Mouse (Mus musculus) MEL (cell line): ENCODE data around the gene Ube3b. TPM values are rescaled to one million over a fixed set of nuclear protein-coding genes. Genes with fewer than 3 reads are reported as not detected.

ENCODE experiments used
- DNase-seq: peaks from one replicate; pipeline ENCODE4 v3.0.0; 2011; ENCODE audit warnings: low read depth, low spot score
- H3K27ac ChIP-seq: 2 replicates; pipeline ENCODE4 v1.5.1; 2012; ENCODE audit warnings: low read depth, mild to moderate bottlenecking, control low read depth, low read length, moderate library complexity; ENCODE audit not compliant: control insufficient read depth
- H3K27me3 ChIP-seq, 2 experiments: fragments of 150-350 bp in 1 of 2; sonication (generic) in 1 of 2; 2 replicates each; pipeline ENCODE4 v1.6.1; 2012; ENCODE audit warnings: low read length in 2 of 2, mild to moderate bottlenecking in 2 of 2, improper control_type of control experiment in 1 of 2, moderate library complexity in 1 of 2; ENCODE audit not compliant: insufficient read depth in 2 of 2, control insufficient read depth in 1 of 2
- H3K36me3 ChIP-seq, 2 experiments: 2 replicates each; pipeline ENCODE4 v1.6.1; 2012 to 2014; ENCODE audit warnings: low read length in 2 of 2, improper control_type of control experiment in 1 of 2, inconsistent platforms in 1 of 2, mild to moderate bottlenecking in 1 of 2; ENCODE audit not compliant: insufficient read depth in 2 of 2, control insufficient read depth in 1 of 2
- H3K4me1 ChIP-seq, 2 experiments: fragments of 150-350 bp in 1 of 2; sonication (generic) in 1 of 2; 2 replicates each; pipeline ENCODE4 v1.6.1; 2012; ENCODE audit warnings: low read length in 2 of 2, improper control_type of control experiment in 1 of 2, mild to moderate bottlenecking in 1 of 2; ENCODE audit not compliant: insufficient read depth in 2 of 2, control insufficient read depth in 1 of 2
- H3K4me3 ChIP-seq, 2 experiments: fragments of 150-350 bp in 1 of 2; sonication (generic) in 1 of 2; 2 replicates each; pipeline ENCODE4 v1.5.1; 2012; ENCODE audit warnings: low read depth in 2 of 2, low read length in 2 of 2, mild to moderate bottlenecking in 2 of 2, moderate library complexity in 2 of 2, control low read depth in 1 of 2, improper control_type of control experiment in 1 of 2; ENCODE audit not compliant: control insufficient read depth in 1 of 2, insufficient read depth in 1 of 2
- H3K79me2 ChIP-seq: 2 replicates; pipeline ENCODE4 v1.6.1; 2012; ENCODE audit warnings: mild to moderate bottlenecking, low read length, moderate library complexity; ENCODE audit not compliant: control insufficient read depth, poor library complexity, insufficient read depth
- H3K9ac ChIP-seq: 2 replicates; pipeline ENCODE4 v1.6.1; 2012; ENCODE audit warnings: low read depth, mild to moderate bottlenecking, control low read depth, low read length, moderate library complexity; ENCODE audit not compliant: control insufficient read depth, poor library complexity, severe bottlenecking
- H3K9me3 ChIP-seq: fragments of 150-350 bp; sonication (generic); replicated peaks from 2 replicates; pipeline ENCODE4 v1.6.1; 2012; ENCODE audit warnings: mild to moderate bottlenecking, low read length, improper control_type of control experiment, moderate library complexity; ENCODE audit not compliant: insufficient read depth
- CHD2 ChIP-seq: IDR thresholded peaks from 2 replicates; pipeline ENCODE4 v1.6.1; 2011; ENCODE audit warnings: low read length, improper control_type of control experiment
- CTCF ChIP-seq, 3 experiments: IDR thresholded peaks in 2 of 3; conservative IDR thresholded peaks in 1 of 3; 2 replicates each; pipeline ENCODE4 v1.5.1; 2011 to 2012; ENCODE audit warnings: low read length in 3 of 3, low read depth in 2 of 3, mild to moderate bottlenecking in 2 of 3, improper control_type of control experiment in 1 of 3, inconsistent platforms in 1 of 3, mixed read lengths in 1 of 3, moderate library complexity in 1 of 3; ENCODE audit not compliant: control insufficient read depth in 1 of 3, insufficient read depth in 1 of 3, poor library complexity in 1 of 3, severe bottlenecking in 1 of 3
- E2F4 ChIP-seq: IDR thresholded peaks from 2 replicates; pipeline ENCODE4 v1.6.1; 2011; ENCODE audit warnings: low read depth, low read length, improper control_type of control experiment, borderline replicate concordance
- EP300 ChIP-seq, 2 experiments: IDR thresholded peaks; 2 replicates each; pipeline ENCODE4 v1.6.1; 2011; ENCODE audit warnings: improper control_type of control experiment in 2 of 2, low read length in 2 of 2, low read depth in 1 of 2, mild to moderate bottlenecking in 1 of 2
- ETS1 ChIP-seq: IDR thresholded peaks from 2 replicates; pipeline ENCODE4 v1.6.1; 2012; ENCODE audit warnings: low read depth, mild to moderate bottlenecking, inconsistent platforms, low read length, improper control_type of control experiment, moderate library complexity
- GATA1 ChIP-seq: IDR thresholded peaks from 2 replicates; pipeline ENCODE4 v1.6.1; 2011; ENCODE audit warnings: low read depth, low read length, improper control_type of control experiment
- JUND ChIP-seq: IDR thresholded peaks from 2 replicates; pipeline ENCODE4 v1.6.1; 2011; ENCODE audit warnings: low read depth, mild to moderate bottlenecking, improper control_type of control experiment, low read length
- MAFK ChIP-seq: IDR thresholded peaks from 2 replicates; pipeline ENCODE4 v1.6.1; 2011; ENCODE audit warnings: low read depth, mild to moderate bottlenecking, low read length, improper control_type of control experiment, borderline replicate concordance
- MAX ChIP-seq: IDR thresholded peaks from 2 replicates; pipeline ENCODE4 v1.6.1; 2011; ENCODE audit warnings: low read length, improper control_type of control experiment
- MXI1 ChIP-seq: IDR thresholded peaks from 2 replicates; pipeline ENCODE4 v1.6.1; 2011; ENCODE audit warnings: mild to moderate bottlenecking, low read depth, low read length, improper control_type of control experiment
- MYB ChIP-seq: IDR thresholded peaks from 2 replicates; pipeline ENCODE4 v1.6.1; 2011; ENCODE audit warnings: mild to moderate bottlenecking, low read depth, low read length, improper control_type of control experiment
- MYC ChIP-seq: IDR thresholded peaks from 2 replicates; pipeline ENCODE4 v1.6.1; 2011; ENCODE audit warnings: low read depth, mild to moderate bottlenecking, low read length, improper control_type of control experiment, moderate library complexity
- NELFE ChIP-seq: IDR thresholded peaks from 2 replicates; pipeline ENCODE4 v1.6.1; 2011; ENCODE audit warnings: low read depth, low read length, improper control_type of control experiment
- NRF1 ChIP-seq: IDR thresholded peaks from 2 replicates; pipeline ENCODE4 v1.6.1; 2014; ENCODE audit warnings: low read depth, mild to moderate bottlenecking, inconsistent platforms, low read length, improper control_type of control experiment, moderate library complexity; ENCODE audit not compliant: poor library complexity, insufficient read depth, severe bottlenecking
- POLR2AphosphoS5 ChIP-seq: IDR thresholded peaks from 2 replicates; pipeline ENCODE4 v1.6.1; 2012; ENCODE audit warnings: low read depth, borderline replicate concordance, mild to moderate bottlenecking, inconsistent platforms, low read length, moderate library complexity, mixed read lengths
- RAD21 ChIP-seq: IDR thresholded peaks from 2 replicates; pipeline ENCODE4 v1.6.1; 2011; ENCODE audit warnings: mild to moderate bottlenecking, low read depth, low read length, improper control_type of control experiment
- SIN3A ChIP-seq: IDR thresholded peaks from 2 replicates; pipeline ENCODE4 v1.6.1; 2012; ENCODE audit warnings: low read length, improper control_type of control experiment, inconsistent platforms
- SMC3 ChIP-seq: IDR thresholded peaks from 2 replicates; pipeline ENCODE4 v1.6.1; 2011; ENCODE audit warnings: low read depth, low read length, improper control_type of control experiment
- TBP ChIP-seq: IDR thresholded peaks from 2 replicates; pipeline ENCODE4 v1.8.0; 2011; ENCODE audit warnings: low read depth, low read length, improper control_type of control experiment
- TCF12 ChIP-seq: IDR thresholded peaks from 2 replicates; pipeline ENCODE4 v1.6.1; 2014; ENCODE audit warnings: low read depth, mild to moderate bottlenecking, inconsistent platforms, low read length, improper control_type of control experiment, moderate library complexity
- ZC3H11A ChIP-seq: IDR thresholded peaks from 2 replicates; pipeline ENCODE4 v1.6.1; 2012; ENCODE audit warnings: low read depth, mild to moderate bottlenecking, inconsistent platforms, low read length, improper control_type of control experiment
- ZKSCAN1 ChIP-seq: IDR thresholded peaks from 2 replicates; pipeline ENCODE4 v1.6.1; 2012; ENCODE audit warnings: low read depth, mild to moderate bottlenecking, inconsistent platforms, low read length, improper control_type of control experiment, moderate library complexity
- polyA plus RNA-seq, 2 experiments: library from polyadenylated mRNA; stranded (reverse) in 1 of 2; unstranded in 1 of 2; fragments of >175 nt in 1 of 2; fragments of >200 nt in 1 of 2; gene quantifications; 2 replicates each; pipeline versions ENCODE4 v1.2.1 to v1.2.4; 2012; ENCODE audit warnings: low replicate concordance in 2 of 2, low read depth in 1 of 2; ENCODE audit not compliant: insufficient read length in 2 of 2, insufficient read depth in 1 of 2, missing spikeins in 1 of 2
- total RNA-seq: library from RNA; depleted of rRNA; stranded (reverse); fragments of 300-350 nt; gene quantifications from 2 replicates; pipeline ENCODE4 v1.2.3, GENCODE M21; 2012

The Ube3b gene
- total and polyA plus RNA-seq, 3 experiments, result 21.8 to 150 (median 45.4) TPM

GRCm38 (mm10) chr5:114456287-114456686, 75.9 kb downstream of the Ube3b start:
- Histone ChIP-seq H3K79me2 (no peaks in the 10 kb centered on the region), H3K9ac (no peak overlapping the region), H3K9me3 (no peaks in the 10 kb centered on the region), H3K4me1 (no peaks in the 10 kb centered on the region), H3K36me3 (no peaks in the 10 kb centered on the region), H3K27me3 (no peaks in the 10 kb centered on the region), H3K27ac (no peak overlapping the region), H3K4me3 (no peak overlapping the region)
- TF ChIP-seq JUND (no peak), NELFE (no peak), MXI1 (no peak), GATA1 (no peak), SIN3A (no peak), MYB (no peak), CHD2 (no peak), RAD21 (no peak), ETS1 (no peak), TBP (no peak), EP300 (IDR thresholded peaks at IDR 0.05; ENCODE audit: low read depth in 1 of 2, low read length in 2 of 2) (no peak), POLR2AphosphoS5 (no peak), SMC3 (no peak), MAX (no peak), MAFK (no peak), E2F4 (no peak), ZKSCAN1 (no peak), NRF1 (no peak), CTCF (IDR thresholded peaks at IDR 0.05 in 2 of 3, conservative IDR thresholded peaks at IDR 0.05 in 1 of 3; ENCODE audit: control insufficient read depth in 1 of 3, insufficient read depth in 1 of 3, low read depth in 2 of 3, low read length in 3 of 3, poor library complexity in 1 of 3, severe bottlenecking in 1 of 3) (no peak), MYC (no peak)
- DNase-seq, result no peak

DNA sequence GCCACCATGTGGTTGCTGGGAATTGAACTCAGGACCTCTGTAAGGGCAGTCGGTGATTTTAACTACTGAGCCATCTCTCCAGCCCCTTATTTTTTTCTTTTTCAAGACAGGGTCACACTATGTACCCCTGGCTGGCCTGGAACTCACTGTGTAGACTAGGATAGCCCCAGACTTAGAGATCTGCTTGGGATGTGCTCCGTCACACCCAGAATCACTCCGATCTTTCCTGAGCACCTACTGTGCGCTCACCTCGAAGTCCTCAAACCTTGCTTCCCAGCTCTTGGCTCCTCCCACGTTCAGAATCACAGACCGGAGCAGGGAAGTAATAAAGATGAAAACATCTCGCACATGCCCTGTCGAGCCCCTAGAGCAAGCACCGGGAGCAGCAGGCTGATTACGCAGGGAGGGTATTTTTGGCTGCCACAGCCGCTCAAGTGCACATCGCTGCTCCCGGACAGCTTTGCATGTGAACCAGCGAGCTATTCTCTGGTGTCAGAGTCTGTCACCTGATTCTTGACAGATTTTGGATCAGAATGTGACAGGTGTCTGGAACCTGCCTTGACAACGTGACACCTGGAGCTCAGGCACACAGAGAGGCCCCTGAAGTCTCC, 76.7 kb downstream of the Ube3b start:
- TF ChIP-seq TCF12 (no peak), MYC (no peak), NELFE (no peak), RAD21 (no peak), ZKSCAN1 (peak; percentile 86), ZC3H11A (no peak)
- H3K9me3 ChIP-seq, result no peaks in the 10 kb centered on the region
- H3K9ac ChIP-seq, result no peak overlapping the region
- H3K79me2 ChIP-seq, result no peaks in the 10 kb centered on the region
- H3K36me3 ChIP-seq, result no peaks in the 10 kb centered on the region
- no peak overlapping the region for H3K4me3 ChIP-seq
- no peak for DNase-seq
- H3K27me3 ChIP-seq, result no peaks in the 10 kb centered on the region
- H3K4me1 ChIP-seq, result no peaks in the 10 kb centered on the region
- no peak overlapping the region for H3K27ac ChIP-seq
